Comparison of ENCODE assay signal across 19 mouse cellular contexts in genomic region chr2:70339501-70339900, GRCm38 (mm10).
A peak's percentile ranks its signal among the peaks of the same experiment; 100 is the strongest.
DNase-seq lines count a peak whose midpoint lies in the region; ATAC-seq and TF ChIP-seq lines count a peak whose summit lies in the region.
"Had no signal": no experiment of that assay in that cellular context is flagged by ENCODE, and none has a peak within 500 bp of the region (broad histone marks: within the 10 kb centered on the region; RNA-seq: fewer than 3 reads in every experiment).

No protein-coding gene starts in this region.

- DNase-seq in heart, postnatal 14 days, result no peak
- DNase-seq in kidney, adult 2 months, result peak; percentile 19
- DNase-seq in kidney, adult 18-20 months, result no peak
- peak; percentile 25 for DNase-seq in ES-E14 (ENCODE audit: low read depth, low spot score)
- peak; percentile 73 for DNase-seq in ZHBTc4 (ENCODE audit: low read depth, low spot score)
- no peak for DNase-seq in frontal cortex, postnatal 14 days (ENCODE audit: low spot score in 2 of 2)
- DNase-seq: adrenal gland, adult 2 months; adrenal gland, postnatal 10 days; adrenal gland, postnatal 25 days; cerebellum, adult 11 months; cerebellum, adult 18-20 months; cerebellum, adult 8-10 months; forebrain, postnatal 0 days had no signal

- WGBS in heart, embryonic 12.5 days, result 25% methylated on average over 6 of the region's 6 CpGs
- WGBS in kidney, adult 2 months, result 54% methylated on average over 6 of the region's 6 CpGs
- 76% methylated on average over 6 of the region's 6 CpGs for WGBS in intestine, postnatal 0 days

- no peak overlapping the region for H3K4me2 ChIP-seq in heart, embryonic 12.5 days
- no peak overlapping the region for H3K4me2 ChIP-seq in intestine, postnatal 0 days (replicated peaks; ENCODE audit: low read depth)
- H3K4me2 ChIP-seq: embryonic facial prominence, embryonic 12.5 days; forebrain, embryonic 13.5 days; forebrain, embryonic 15.5 days had no signal

- peak overlapping the region; percentile 49 for H3K27ac ChIP-seq in heart, embryonic 12.5 days (ENCODE audit: poor library complexity, severe bottlenecking)
- H3K27ac ChIP-seq in kidney, adult 2 months (ENCODE audit: insufficient read depth, low read depth, low read length), result no peak overlapping the region
- H3K27ac ChIP-seq in ES-E14 (ENCODE audit: insufficient read depth, low read depth, low read length, poor library complexity, severe bottlenecking), result no peak overlapping the region
- H3K27ac ChIP-seq in intestine, postnatal 0 days (ENCODE audit: low read depth, low read length), result no peak overlapping the region
- H3K27ac ChIP-seq: embryonic facial prominence, embryonic 10.5 days; embryonic facial prominence, embryonic 12.5 days; forebrain, embryonic 13.5 days; forebrain, embryonic 15.5 days had no signal

- ATAC-seq in heart, embryonic 12.5 days (ENCODE audit: insufficient number of reproducible peaks, low FRiP score), result no peak
- no peak for ATAC-seq in intestine, postnatal 0 days
- ATAC-seq: forebrain, embryonic 13.5 days; forebrain, embryonic 15.5 days; forebrain, postnatal 0 days had no signal

- no peak for TF ChIP-seq POLR2A in kidney, adult 2 months (IDR thresholded peaks at IDR 0.05; ENCODE audit: low read depth, low read length)

- H3K4me3 ChIP-seq in heart, embryonic 12.5 days, result no peak overlapping the region
- H3K4me3 ChIP-seq in kidney, adult 2 months (ENCODE audit: insufficient read depth, low read depth, low read length), result no peak overlapping the region
- 0 out of 4 replicates have a peak overlapping the region, but pooled peaks of 1 of the 2 experiments have one; percentile 3 for H3K4me3 ChIP-seq in ES-E14 (ENCODE audit: insufficient read depth in 1 of 2, low read depth in 1 of 2, low read length in 2 of 2, poor library complexity in 1 of 2, severe bottlenecking in 1 of 2)
- no peak overlapping the region for H3K4me3 ChIP-seq in intestine, postnatal 0 days (ENCODE audit: low read depth, low read length)
- H3K4me3 ChIP-seq: embryonic facial prominence, embryonic 10.5 days; embryonic facial prominence, embryonic 12.5 days; forebrain, embryonic 13.5 days; forebrain, embryonic 15.5 days had no signal

- H3K36me3 ChIP-seq in heart, embryonic 12.5 days, result no peaks in the 10 kb centered on the region
- H3K36me3 ChIP-seq in kidney, adult 2 months (ENCODE audit: control insufficient read depth, insufficient read depth, low read length), result no peaks in the 10 kb centered on the region
- no peaks in the 10 kb centered on the region for H3K36me3 ChIP-seq in ES-E14 (ENCODE audit: control insufficient read depth, insufficient read depth, low read length, poor library complexity, severe bottlenecking)
- H3K36me3 ChIP-seq in intestine, postnatal 0 days (ENCODE audit: control insufficient read depth, insufficient read depth), result no peaks in the 10 kb centered on the region
- H3K36me3 ChIP-seq: embryonic facial prominence, embryonic 10.5 days; embryonic facial prominence, embryonic 12.5 days; forebrain, embryonic 15.5 days had no signal

- no peak for TF ChIP-seq CTCF in kidney, adult 2 months (conservative IDR thresholded peaks at IDR 0.05; ENCODE audit: insufficient read depth, insufficient read length, low read depth, low read length)
- TF ChIP-seq CTCF in intestine, postnatal 0 days (IDR thresholded peaks at IDR 0.05; ENCODE audit: low read depth), result no peak

- H3K4me1 ChIP-seq in heart, embryonic 12.5 days (replicated peaks), result peaks cover 49% of the 10 kb centered on the region
- H3K4me1 ChIP-seq in kidney, adult 2 months (ENCODE audit: control insufficient read depth, insufficient read depth, low read length), result no peaks in the 10 kb centered on the region
- peaks cover 4 to 5% of the 10 kb centered on the region in 2 experiments; a peak in 2 of 4 replicates for H3K4me1 ChIP-seq in ES-E14 (ENCODE audit: control insufficient read depth in 2 of 2, insufficient read depth in 2 of 2, low read length in 2 of 2, poor library complexity in 1 of 2)
- 0 out of 2 replicates have a peak, but pooled peaks cover 3% of the 10 kb centered on the region for H3K4me1 ChIP-seq in intestine, postnatal 0 days (replicated peaks; ENCODE audit: control insufficient read depth, insufficient read depth, low read length)

- no peak overlapping the region for H3K9ac ChIP-seq in heart, embryonic 12.5 days
- H3K9ac ChIP-seq in ES-E14 (ENCODE audit: insufficient read depth, low read depth, low read length, poor library complexity, severe bottlenecking), result no peak overlapping the region
- H3K9ac ChIP-seq in intestine, postnatal 0 days (ENCODE audit: low read depth, low read length), result no peak overlapping the region
- H3K9ac ChIP-seq: embryonic facial prominence, embryonic 12.5 days; forebrain, embryonic 13.5 days; forebrain, embryonic 15.5 days; forebrain, postnatal 0 days had no signal

- intact Hi-C loops in heart, postnatal 14 days (cut with DNase I), result no loop called here

- no peaks in the 10 kb centered on the region for H3K27me3 ChIP-seq in heart, embryonic 12.5 days (replicated peaks)
- no peaks in the 10 kb centered on the region for H3K27me3 ChIP-seq in kidney, adult 2 months (replicated peaks; ENCODE audit: control insufficient read depth, insufficient read depth, low read length)
- H3K27me3 ChIP-seq in intestine, postnatal 0 days (replicated peaks; ENCODE audit: control insufficient read depth, insufficient read depth, low read length), result no peaks in the 10 kb centered on the region
- H3K27me3 ChIP-seq: embryonic facial prominence, embryonic 12.5 days; forebrain, embryonic 13.5 days; forebrain, embryonic 15.5 days had no signal

- no peaks in the 10 kb centered on the region for H3K9me3 ChIP-seq in heart, embryonic 12.5 days (replicated peaks)
- H3K9me3 ChIP-seq in ES-E14 (ENCODE audit: control insufficient read depth, insufficient read depth, low read depth, low read length), result no peaks in the 10 kb centered on the region
- no peaks in the 10 kb centered on the region for H3K9me3 ChIP-seq in intestine, postnatal 0 days (ENCODE audit: control insufficient read depth)
- H3K9me3 ChIP-seq: embryonic facial prominence, embryonic 10.5 days; forebrain, embryonic 13.5 days; forebrain, embryonic 15.5 days had no signal

- in situ Hi-C loops in ES-E14 (cut with MboI; ENCODE audit: low sequenced_read_pairs in 2 of 2, unreplicated experiment in 2 of 2), result no loop called here

TF ChIP-seq in ES-E14, 5 proteins besides CTCF, POLR2A, EP300 and RAD21:
- TF ChIP-seq CHD2 (IDR thresholded peaks at IDR 0.05; ENCODE audit: low read depth, low read length), result no peak
- no peak for TF ChIP-seq MAFK (IDR thresholded peaks at IDR 0.05; ENCODE audit: insufficient read depth, low read depth, low read length)
- no peak for TF ChIP-seq HCFC1 (IDR thresholded peaks at IDR 0.05; ENCODE audit: borderline replicate concordance, insufficient read depth, low read length)
- TF ChIP-seq ZC3H11A (IDR thresholded peaks at IDR 0.05; ENCODE audit: borderline replicate concordance, low read depth, low read length), result no peak
- no peak for TF ChIP-seq ZNF384 (IDR thresholded peaks at IDR 0.05; ENCODE audit: low read depth, low read length)

Comparison
In these comparisons a context has a peak if more than half of its experiments do, and no peak if none do; other contexts are left out.
1. DNase-seq: peak in kidney, adult 2 months (single experiment), ES-E14 (single experiment) and ZHBTc4 (single experiment); none in heart, postnatal 14 days (0 of 2), kidney, adult 18-20 months (single experiment) and frontal cortex, postnatal 14 days (0 of 2).